Mouse (Mus musculus) stomach, postnatal 0 days (tissue): ENCODE measurements around the gene Inpp4a.

ENCODE experiments used
- CTCF ChIP-seq: IDR thresholded peaks from 2 replicates; pipeline ENCODE4 v1.5.1; 2016; ENCODE audit warnings: antibody characterized with exemption, low read depth, mild to moderate bottlenecking, moderate library complexity
- EP300 ChIP-seq: optimal IDR thresholded peaks from 2 replicates; pipeline ENCODE3; 2016; ENCODE audit warnings: antibody characterized with exemption

GRCm38 (mm10) chr1:37344223-37344916 lies 44.7 kb downstream of the Inpp4a start:
- TF ChIP-seq CTCF (no peak), EP300 (no peak)
